Mouse (Mus musculus): ENCODE results near the gene Gga1.
"Not testable (repeated sequence)": the region's sequence is repeated elsewhere in the genome, so short reads cannot be mapped to it uniquely, and the experiment has no call there.

Gene Gga1

GRCm38 (mm10) chr15:78845321-78845720, 31.7 kb upstream of the Gga1 start:
- no peak for DNase-seq (ENCODE audit: low spot score in 2 of 2)

- no peak for DNase-seq (ENCODE audit: low spot score in 2 of 2)
Measured at GRCm38 (mm10) chr15:78845867-78846266, 31.1 kb upstream of the Gga1 start.

- DNase-seq (ENCODE audit: low spot score in 2 of 2), result no peak
Measured at GRCm38 (mm10) chr15:78846352-78846751, 30.6 kb upstream of the Gga1 start.

- DNase-seq (ENCODE audit: low spot score in 2 of 2), result not testable (repeated sequence)
Measured at GRCm38 (mm10) chr15:78846805-78847204, 30.2 kb upstream of the Gga1 start.

GRCm38 (mm10) chr15:78848467-78848866, 28.5 kb upstream of the Gga1 start:
- DNase-seq (ENCODE audit: low spot score in 2 of 2), result peak; percentile 80 to 95

- DNase-seq (ENCODE audit: low spot score in 2 of 2), result no peak
Measured at GRCm38 (mm10) chr15:78849485-78849884, 27.5 kb upstream of the Gga1 start.

GRCm38 (mm10) chr15:78850059-78850824, 26.7 kb upstream of the Gga1 start:
- no peak for DNase-seq (ENCODE audit: low spot score in 2 of 2)

- no peak for DNase-seq (ENCODE audit: low spot score in 2 of 2)
Measured at GRCm38 (mm10) chr15:78850944-78851343, 26.0 kb upstream of the Gga1 start.

GRCm38 (mm10) chr15:78851505-78852153, 25.4 kb upstream of the Gga1 start:
- DNase-seq (ENCODE audit: low spot score in 2 of 2), result peak; percentile 92 to 98

- no peak for DNase-seq (ENCODE audit: low spot score in 2 of 2)
Measured at GRCm38 (mm10) chr15:78855303-78855965, 21.6 kb upstream of the Gga1 start, which contains the start of gene Lgals2. TSS of gene Lgals2 (minus strand) at chr15:78855529.

GRCm38 (mm10) chr15:78857009-78857408, 20.0 kb upstream of the Gga1 start:
- DNase-seq (ENCODE audit: low spot score in 2 of 2), result no peak

- DNase-seq (ENCODE audit: low spot score in 2 of 2), result no peak
Measured at GRCm38 (mm10) chr15:78859311-78859710, 17.7 kb upstream of the Gga1 start.

- DNase-seq (ENCODE audit: low spot score in 2 of 2), result no peak
Measured at GRCm38 (mm10) chr15:78859714-78860113, 17.3 kb upstream of the Gga1 start.

GRCm38 (mm10) chr15:78862280-78862679, 14.7 kb upstream of the Gga1 start:
- no peak for DNase-seq (ENCODE audit: low spot score in 2 of 2)

- no peak for DNase-seq (ENCODE audit: low spot score in 2 of 2)
Measured at GRCm38 (mm10) chr15:78863154-78863553, 13.8 kb upstream of the Gga1 start.

GRCm38 (mm10) chr15:78863852-78864253, 13.1 kb upstream of the Gga1 start:
- DNase-seq (ENCODE audit: low spot score in 2 of 2), result no peak

GRCm38 (mm10) chr15:78868398-78868797, 8.6 kb upstream of the Gga1 start:
- no peak for DNase-seq (ENCODE audit: low spot score in 2 of 2)

GRCm38 (mm10) chr15:78868826-78869233, 8.2 kb upstream of the Gga1 start:
- DNase-seq (ENCODE audit: low spot score in 2 of 2), result no peak

GRCm38 (mm10) chr15:78869775-78870174, 7.2 kb upstream of the Gga1 start:
- DNase-seq (ENCODE audit: low spot score in 2 of 2), result no peak

- DNase-seq (ENCODE audit: low spot score in 2 of 2), result no peak
Measured at GRCm38 (mm10) chr15:78872021-78872608, 4.9 kb upstream of the Gga1 start.

- DNase-seq (ENCODE audit: low spot score in 2 of 2), result no peak
Measured at GRCm38 (mm10) chr15:78873803-78874435, 3.1 kb upstream of the Gga1 start.

- no peak for DNase-seq (ENCODE audit: low spot score in 2 of 2)
Measured at GRCm38 (mm10) chr15:78874989-78875388, 2.0 kb upstream of the Gga1 start.

All from spleen, postnatal 4 days (tissue).